Mouse (Mus musculus): Measurements from ENCODE around the gene Olfm2. TPM values are rescaled to one million over a fixed set of nuclear protein-coding genes. Genes with fewer than 3 reads are reported as not detected.
A peak's percentile ranks its signal among the peaks of the same experiment; 100 is the strongest.

Gene Olfm2
- total RNA-seq, 2 experiments from 2014 or later = 160 to 193 TPM

DNA sequence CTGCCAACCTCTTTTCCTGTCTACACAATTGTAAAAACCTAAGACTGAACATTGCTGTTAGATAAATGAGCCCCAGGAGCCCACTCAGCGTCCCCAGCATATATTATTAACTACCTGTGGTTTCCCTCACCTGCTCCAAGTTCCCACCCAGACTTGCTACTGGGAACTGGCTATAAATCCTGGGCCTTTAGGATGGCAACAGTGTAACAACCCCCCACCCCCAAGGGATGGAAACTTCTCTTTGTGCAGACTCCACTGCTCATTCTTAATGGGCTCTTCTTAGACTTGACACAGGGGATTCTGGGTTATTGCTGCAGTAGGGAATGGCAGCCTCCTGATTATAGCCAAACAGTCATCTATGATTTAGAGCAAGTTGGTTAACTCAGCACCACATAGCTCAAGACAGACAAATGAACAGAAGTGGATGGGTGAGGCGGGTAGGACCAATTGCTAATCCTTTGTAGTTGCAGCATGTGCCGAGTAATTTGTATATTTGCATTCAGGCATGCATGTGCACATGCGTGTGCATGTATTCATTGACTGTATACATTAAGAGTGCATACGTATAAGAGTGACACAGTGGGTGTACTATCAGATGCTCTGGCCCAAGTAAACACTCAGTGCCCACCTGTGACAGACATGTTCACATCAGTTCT, 81.0 kb downstream of the Olfm2 start:
- intact Hi-C loops (cut with DNase I) = loop anchor here (5.0 kb wide), 1 partner anchor 167 kb away; no protein-coding TSS in a partner anchor
- DNase-seq (ENCODE audit: low spot score in 2 of 2) = no peak

DNA sequence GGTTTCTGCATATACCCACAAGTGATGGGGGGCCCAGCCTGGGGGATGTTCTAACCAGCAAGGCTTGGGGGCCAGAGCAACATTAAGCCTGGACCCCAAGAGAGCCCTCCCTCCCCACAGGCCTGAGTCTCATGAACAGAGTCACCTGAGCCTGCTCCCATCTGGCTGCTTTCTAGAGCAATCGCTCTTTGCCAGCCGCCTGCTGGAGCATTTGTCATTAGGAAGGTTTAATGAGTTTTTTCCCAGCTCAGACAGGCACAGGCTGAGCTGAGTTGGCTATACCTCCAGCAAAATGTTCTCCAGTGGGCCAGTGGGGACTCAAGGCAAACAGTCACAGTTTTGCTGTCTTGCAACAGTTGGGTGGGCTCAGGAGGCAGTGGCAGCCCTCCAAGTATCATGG, 81.8 kb downstream of the Olfm2 start:
- DNase-seq (ENCODE audit: low spot score in 2 of 2) = peak; percentile 49 to 57
- intact Hi-C loops (cut with DNase I) = loop anchor here (5.0 kb wide), 1 partner anchor 168 kb away; no protein-coding TSS in a partner anchor

DNA sequence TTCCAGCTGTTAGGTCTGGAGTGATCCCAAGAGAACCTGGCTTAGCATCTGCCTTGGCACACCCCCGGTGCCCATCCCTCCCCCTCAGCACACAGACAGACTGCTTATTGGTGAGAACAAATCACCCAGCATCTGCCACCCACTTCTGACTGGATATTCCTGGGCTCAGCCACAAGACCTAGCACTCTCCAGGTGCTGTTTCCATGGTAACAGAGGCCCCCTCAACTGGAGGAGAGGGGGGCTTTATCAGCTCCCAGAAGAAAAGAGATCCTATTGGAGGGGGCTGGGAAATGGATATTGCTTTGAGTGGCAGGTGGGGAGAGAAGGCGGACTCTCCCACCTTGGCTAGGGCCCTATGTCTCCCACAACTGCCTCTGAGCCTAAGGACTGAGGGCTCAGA, 82.2 kb downstream of the Olfm2 start:
- intact Hi-C loops (cut with DNase I) = loop anchor here (5.0 kb wide), 1 partner anchor 168 kb away; no protein-coding TSS in a partner anchor
- peak; percentile 77 to 79 for DNase-seq (ENCODE audit: low spot score in 2 of 2)

DNA sequence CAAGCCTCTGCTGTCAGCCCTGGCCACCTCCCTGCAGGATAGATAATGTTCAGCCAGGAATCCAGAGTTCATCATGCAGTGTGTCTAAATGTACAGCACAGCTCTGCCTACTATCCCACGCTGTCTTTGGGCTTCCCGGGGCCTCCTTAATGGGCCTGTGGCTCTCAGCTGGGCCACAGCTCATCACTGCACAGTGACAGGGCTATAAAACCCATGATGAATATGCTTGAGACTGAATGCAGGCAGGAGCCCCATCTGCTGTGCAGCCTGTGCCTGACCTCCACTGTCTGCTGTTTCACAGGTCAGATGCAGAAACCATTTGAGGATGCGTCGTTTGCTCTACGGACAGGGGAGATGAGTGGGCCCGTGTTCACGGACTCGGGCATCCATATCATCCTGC, 83.3 kb downstream of the Olfm2 start:
- peak in 1 of 2 experiments; percentile 30 for DNase-seq (ENCODE audit: low spot score in 2 of 2)
- intact Hi-C loops (cut with DNase I) = loop anchor here (1.0 to 5.0 kb wide), 2 partner anchors 64 to 169 kb away; no protein-coding TSS in a partner anchor

DNA sequence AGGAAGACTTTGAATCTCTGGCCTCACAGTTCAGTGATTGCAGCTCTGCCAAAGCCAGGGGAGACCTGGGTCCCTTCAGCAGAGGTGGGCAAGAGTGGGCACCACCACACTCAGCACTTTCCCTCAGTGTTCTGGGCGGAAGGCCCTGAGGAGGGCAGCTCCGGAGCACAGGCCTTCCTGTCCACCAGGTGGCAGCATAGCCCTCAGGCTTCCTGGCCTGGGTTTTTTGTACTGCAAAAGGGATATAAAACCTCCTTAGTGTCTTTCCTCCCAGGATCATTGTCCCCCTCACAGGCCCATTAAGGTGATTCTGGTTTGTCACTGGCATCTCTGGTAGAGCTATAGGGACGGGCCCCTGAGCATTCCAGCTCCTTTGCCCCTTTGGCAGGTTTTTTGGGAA, 83.8 kb downstream of the Olfm2 start:
- peak; percentile 78 to 81 for DNase-seq (ENCODE audit: low spot score in 2 of 2)
- intact Hi-C loops (cut with DNase I) = loop anchor here (1.0 to 5.0 kb wide), 2 partner anchors 65 to 170 kb away; no protein-coding TSS in a partner anchor

DNA sequence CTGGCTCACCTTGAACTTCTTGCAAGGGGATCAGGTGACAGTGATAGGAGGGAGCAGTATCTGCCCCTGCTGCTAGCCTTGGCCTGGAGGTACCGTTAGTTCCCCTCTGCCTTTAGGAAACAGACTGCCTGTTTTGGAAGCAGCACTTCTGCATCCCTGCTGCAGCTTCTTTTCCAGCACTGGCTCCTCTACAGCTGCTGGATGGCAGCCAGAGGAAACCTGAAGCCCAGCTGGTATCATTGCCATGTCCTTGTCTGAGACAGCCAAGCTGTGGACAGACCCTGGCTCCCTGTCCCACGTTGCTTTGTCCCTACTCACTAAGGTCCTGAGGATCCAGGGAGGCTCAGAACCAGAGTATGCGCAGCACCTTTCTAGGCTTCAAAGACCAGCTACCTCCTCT, 88.6 kb downstream of the Olfm2 start:
- intact Hi-C loops (cut with DNase I) = no loop called here

DNA sequence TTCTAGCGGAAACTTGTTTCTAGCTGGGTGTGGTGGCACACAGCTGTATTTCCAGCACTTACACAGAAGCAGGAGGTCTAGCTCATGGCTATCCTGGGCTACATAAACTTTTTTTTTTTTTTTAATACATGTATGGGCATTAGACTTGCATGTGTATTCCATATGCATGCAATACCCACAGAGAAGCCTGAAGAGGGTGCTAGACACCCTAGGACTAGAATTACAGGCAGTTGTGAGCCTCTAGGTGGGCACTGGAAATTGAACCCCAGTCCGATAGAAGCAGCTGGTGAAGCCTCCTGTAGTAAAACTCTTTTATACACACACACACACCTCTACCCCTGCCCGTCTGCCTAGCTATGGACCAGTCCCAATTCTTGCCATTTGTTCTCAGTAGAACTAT, 92.3 kb downstream of the Olfm2 start:
- no peak for DNase-seq (ENCODE audit: low spot score in 2 of 2)
- intact Hi-C loops (cut with DNase I) = no loop called here

More for the DNA sequence above, 88.6 kb downstream of the Olfm2 start:
- peak in 1 of 2 experiments; percentile 19 for DNase-seq (ENCODE audit: low spot score in 2 of 2)

DNA sequence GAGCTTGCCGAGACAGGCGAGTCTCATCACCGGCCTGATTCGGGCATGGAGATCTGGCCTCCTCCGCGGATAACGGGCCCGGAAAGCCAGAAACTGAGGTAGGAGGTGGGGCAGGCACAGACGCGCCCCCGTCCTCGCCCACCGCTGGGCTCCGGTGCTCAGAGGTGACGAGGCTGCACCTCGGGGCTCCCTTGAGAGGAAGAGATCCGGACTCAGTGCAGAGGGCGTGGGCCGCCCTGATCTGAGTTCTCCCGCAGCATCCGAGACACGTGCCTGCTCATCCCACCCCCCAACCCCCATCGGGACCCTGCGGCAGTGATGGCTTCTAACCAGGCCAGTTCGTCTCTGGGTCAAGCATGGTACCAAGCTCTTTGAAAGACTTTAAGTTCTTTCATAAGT, 93.9 kb downstream of the Olfm2 start:
- intact Hi-C loops (cut with DNase I) = no loop called here
- DNase-seq (ENCODE audit: low spot score in 2 of 2) = no peak

DNA sequence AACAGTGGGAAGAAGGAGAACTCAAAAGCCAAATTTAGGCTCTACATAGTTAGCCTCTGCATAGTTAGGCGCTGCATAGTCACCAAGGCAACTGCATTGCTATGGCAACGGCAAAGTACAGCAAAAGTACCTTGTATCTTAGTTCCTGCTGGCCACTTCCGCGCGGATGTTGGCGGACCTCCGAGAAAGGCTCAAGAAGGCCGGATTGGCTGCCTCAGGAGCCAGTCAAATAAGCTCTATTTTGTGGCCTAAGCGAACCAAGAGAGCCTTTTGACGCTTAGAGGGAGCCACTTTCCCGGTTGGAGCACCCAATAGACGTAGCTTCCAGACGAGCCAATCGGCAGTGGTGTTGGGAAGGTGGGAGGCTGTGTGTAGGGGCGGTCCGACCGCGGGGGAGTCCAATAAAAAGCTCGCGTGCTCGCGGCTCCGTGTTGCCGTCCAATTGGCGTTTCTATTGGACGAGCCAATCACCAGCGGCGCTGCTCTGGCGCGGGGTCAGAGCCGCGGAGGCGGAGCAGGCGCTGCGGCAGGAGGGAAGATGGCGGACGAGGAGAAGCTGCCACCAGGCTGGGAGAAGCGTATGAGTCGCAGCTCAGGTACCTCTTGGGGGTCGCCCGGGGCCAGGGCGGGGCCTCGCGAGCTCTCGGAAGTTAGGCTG, 94.4 kb downstream of the Olfm2 start, which contains the start of gene Pin1:
Pin1 (plus strand) TSS at position 494 of the 658 bp plus-strand sequence.
- DNase-seq (ENCODE audit: low spot score in 2 of 2) = peak; percentile 99
- intact Hi-C loops (cut with DNase I) = no loop called here

DNA sequence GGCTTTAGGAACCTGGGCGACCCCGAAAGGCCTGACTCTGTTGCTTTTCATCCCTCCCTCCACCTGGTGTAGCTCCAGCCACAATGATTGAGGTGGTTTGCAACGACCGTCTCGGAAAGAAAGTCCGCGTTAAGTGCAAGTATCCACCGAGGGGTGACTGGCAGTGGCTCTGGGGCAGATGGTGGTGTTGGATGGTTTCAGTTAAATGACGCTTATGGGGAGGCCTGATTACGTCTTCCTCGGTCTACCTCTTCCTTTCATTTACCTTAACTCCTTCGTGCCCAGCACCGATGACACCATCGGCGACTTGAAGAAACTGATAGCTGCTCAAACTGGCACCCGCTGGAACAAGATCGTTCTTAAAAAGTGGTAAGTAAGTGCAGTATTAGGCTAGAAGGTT, 101.0 kb downstream of the Olfm2 start:
- DNase-seq (ENCODE audit: low spot score in 2 of 2) = peak; percentile 29 to 37
- intact Hi-C loops (cut with DNase I) = loop anchor here (10.0 kb wide), 2 partner anchors 150 to 180 kb away; partner anchors contain the start of genes Zfp26 and Zfp426

DNA sequence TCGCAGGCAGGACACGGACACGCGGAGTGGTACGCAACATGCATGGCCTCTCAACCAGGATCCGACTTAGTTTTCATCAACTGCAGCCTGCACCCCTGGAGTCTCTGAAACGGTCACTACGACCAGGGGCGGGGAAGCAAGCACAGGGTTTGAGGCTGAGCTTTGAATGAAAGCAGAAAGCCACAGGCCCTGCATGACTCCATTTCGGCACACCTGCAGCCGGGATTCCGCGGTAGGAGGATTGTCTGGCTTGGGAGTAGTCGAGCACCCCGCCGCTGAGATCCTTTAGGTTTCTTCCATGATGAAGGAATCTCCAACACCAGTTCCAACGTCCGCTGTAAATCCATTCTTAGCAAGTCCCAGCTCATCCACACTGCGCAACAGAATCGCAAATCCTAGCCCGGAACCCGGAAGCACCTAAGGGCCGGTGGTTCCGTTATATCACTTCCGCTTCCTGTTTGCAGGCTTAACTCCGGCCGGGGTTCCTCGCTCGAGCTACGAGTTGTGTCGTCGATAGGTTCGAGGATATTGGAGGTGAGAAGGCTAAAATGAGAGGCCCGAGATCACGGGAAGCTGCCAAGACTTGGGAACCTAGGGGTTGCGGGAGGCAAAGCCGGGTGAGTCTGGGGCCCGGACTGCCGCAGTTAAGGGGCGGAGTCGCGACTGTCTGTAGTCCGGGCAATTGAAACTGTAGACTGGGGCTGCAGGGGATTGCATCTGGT, 101.6 kb downstream of the Olfm2 start, which contains the start of gene Fbxl12:
Fbxl12 (minus strand) TSS at position 408 of the 722 bp plus-strand sequence.
- DNase-seq (ENCODE audit: low spot score in 2 of 2) = peak; percentile 79 to 81
- intact Hi-C loops (cut with DNase I) = loop anchor here (10.0 kb wide), 2 partner anchors 150 to 180 kb away; partner anchors contain the start of genes Zfp26 and Zfp426

DNA sequence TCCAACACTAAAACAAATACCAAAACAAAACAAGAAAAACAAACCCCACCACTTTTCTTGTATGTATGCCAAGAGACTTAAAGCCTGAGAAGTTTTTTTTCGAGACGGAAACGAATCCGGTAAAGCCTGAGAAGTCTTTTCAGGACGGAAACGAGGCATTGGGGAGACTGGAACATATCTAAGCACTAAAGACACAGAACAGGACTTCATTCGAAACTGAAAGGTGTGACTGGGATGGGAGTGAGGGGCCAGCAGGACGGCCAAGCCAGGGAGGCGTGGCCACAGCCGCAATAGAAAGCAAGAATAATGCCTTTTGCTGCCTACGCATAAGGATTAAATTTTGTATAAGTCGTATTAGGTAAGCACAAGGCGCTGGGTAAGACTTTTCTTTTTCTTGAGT, 102.4 kb downstream of the Olfm2 start:
- intact Hi-C loops (cut with DNase I) = loop anchor here (10.0 kb wide), 2 partner anchors 149 to 179 kb away; partner anchors contain the start of genes Zfp26 and Zfp426

DNA sequence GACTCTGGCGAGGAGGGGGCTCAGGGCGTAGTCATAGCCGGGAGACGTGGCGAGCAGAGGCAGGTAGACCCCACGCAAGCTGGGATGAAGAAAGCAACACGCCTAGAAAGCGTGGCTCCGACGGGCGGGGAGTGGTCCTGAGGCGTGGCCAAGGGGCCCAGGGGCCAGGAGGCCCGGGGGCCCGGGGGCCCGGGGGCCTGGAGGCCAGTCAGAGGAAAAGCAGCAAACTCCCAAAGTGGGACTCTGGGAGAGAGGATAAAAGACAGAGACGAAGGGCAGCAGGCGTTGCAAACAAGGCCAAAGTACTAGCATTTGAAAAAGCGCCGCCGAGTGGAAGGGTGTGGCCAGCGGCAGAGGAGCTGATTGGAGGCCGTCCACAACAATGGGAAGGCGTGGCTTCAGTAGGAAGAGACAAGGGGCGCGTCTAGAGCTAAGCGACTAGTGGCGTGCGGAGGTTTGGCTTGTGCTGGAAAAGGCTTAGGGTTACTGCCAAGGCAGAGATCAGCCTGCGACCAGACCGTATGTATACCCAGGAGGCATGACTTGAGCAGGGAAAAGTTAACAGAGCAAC, 103.2 kb downstream of the Olfm2 start:
- DNase-seq (ENCODE audit: low spot score in 2 of 2) = peak; percentile 66 to 67
- intact Hi-C loops (cut with DNase I) = loop anchor here (10.0 kb wide), 2 partner anchors 148 to 178 kb away; partner anchors contain the start of genes Zfp26 and Zfp426

More for the DNA sequence above, 102.4 kb downstream of the Olfm2 start:
- no peak for DNase-seq (ENCODE audit: low spot score in 2 of 2)

DNA sequence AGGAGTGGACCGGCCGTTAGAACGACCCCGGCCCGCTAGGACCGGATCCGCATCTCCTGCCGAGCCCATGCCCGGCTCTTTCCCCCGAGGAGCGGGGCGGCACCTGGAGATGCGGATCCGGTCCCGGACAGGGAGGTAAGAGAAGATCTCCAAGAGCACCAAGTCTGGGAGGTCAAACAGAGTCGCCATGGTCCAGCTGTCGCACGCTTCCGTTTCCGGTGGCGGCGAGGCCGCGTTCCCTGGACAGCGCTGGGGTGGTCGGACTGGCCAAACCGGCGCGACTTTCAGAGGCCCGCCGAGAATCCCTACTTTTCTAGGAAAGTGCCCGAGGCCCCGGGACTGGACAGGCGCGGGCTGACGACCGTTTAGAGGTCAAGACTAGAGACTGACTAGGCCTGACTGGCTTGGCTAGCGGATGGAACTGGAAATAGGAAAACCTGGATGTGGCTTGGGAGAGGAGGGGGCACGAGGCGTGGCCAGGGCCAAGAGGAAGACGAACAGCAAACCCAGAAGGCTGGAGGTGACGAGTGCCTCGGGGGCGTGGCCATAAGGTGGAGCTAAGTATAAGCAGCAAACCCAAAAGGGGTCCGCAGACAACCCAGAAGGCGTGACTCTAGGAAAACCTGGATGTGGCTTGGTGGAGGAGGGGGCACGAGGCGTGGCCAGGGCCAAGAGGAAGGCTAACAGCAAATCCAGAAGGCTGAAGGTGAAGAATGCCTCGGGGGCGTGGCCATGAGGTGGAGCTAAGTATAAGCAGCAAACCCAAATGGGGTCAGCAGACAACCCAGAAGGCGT, 103.9 kb downstream of the Olfm2 start, which contains the start of gene Ubl5:
Ubl5 (plus strand) TSS at position 778 of the 795 bp plus-strand sequence.
- intact Hi-C loops (cut with DNase I) = loop anchor here (10.0 kb wide), 2 partner anchors 147 to 177 kb away; partner anchors contain the start of genes Zfp26 and Zfp426
- DNase-seq (ENCODE audit: low spot score in 2 of 2) = peak; percentile 24 to 45

DNA sequence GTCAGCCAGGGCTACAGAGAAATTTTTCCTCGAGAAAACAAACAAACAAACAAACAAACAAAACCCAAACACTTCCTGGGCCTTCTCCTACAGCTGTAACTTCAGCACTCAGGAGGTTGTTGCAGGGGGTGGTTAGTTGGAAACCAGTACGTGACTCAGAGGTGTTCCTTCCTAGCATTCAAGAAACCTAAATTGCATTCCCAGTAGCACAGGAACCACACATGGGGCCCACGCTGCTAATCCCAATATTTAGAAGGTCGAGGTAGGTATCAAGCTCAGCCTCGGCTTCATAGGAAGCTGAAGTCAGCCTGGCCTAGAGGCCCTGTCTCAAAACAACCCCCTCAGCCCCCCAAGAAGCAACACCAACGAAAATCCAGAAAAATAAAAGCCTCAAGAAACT, 104.6 kb downstream of the Olfm2 start:
- DNase-seq (ENCODE audit: low spot score in 2 of 2) = no peak
- intact Hi-C loops (cut with DNase I) = loop anchor here (10.0 kb wide), 2 partner anchors 147 to 177 kb away; partner anchors contain the start of genes Zfp26 and Zfp426

DNA sequence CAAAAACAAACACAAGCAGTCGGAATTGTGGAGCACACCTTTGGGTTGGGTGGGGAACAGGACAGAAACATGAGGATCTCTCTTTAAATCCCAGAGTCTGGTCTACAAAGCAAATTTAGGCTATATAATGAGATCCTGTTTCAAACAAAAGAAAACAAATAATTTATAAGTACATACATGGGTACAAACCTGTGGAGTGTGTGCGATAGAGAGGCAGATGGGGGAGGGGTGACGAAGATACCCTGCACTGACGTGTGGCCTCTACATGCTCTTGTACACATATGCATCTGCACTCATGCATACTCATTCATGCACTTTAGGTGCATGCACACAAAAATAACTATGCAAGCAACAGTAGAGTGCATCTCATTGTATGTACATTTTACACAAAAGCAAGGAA, 106.7 kb downstream of the Olfm2 start:
- intact Hi-C loops (cut with DNase I) = no loop called here
- no peak for DNase-seq (ENCODE audit: low spot score in 2 of 2)

DNA sequence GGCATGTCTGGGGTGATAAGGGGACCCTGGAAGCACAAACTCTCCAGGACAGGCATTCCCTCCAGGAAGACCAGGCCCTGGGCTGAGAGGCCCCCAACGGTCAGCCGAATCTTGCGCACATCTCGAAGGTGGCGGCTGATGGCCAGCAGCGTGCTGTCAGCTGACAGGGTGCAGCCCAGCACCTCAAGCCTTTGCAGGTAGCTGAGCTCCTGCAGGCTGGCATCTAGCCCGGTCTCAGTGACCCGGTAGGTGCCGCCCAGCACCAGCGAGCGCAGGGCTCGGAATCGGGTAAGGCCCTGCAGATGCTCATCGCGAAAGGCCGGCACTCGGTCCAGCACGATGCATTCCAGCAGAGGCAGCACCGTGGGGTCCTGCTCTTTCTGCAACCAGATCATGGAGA, 107.6 kb downstream of the Olfm2 start:
- DNase-seq (ENCODE audit: low spot score in 2 of 2) = no peak
- intact Hi-C loops (cut with DNase I) = no loop called here

DNA sequence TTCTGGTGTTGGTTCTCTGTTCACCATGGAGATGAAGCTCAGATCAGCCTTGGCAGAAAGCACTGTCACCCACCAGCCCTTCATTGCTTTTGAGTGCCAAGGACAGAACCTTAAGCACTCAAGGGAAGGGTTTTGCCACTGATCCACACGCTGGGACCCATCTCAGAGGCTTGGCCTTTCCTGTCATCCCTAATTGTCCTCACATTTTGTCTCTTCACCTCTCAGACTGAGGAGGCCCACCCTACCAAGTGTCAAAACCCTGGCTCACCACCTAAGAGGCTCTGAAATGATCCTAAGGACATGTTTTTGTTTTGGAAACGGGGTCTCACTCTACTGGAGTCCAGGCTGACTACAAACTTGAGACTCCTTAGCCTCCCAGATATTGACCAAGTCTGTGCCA, 109.4 kb downstream of the Olfm2 start:
- intact Hi-C loops (cut with DNase I) = no loop called here
- no peak for DNase-seq (ENCODE audit: low spot score in 2 of 2)
